Mouse (Mus musculus) midbrain, embryonic 11.5 days (tissue): ENCODE measurements around the gene Sypl2. TPM values are rescaled to one million over a fixed set of nuclear protein-coding genes. Genes with fewer than 3 reads are reported as not detected.

Experiments used
- ATAC-seq: fragments of 200-750 bp; cut with Nextera tagmentation; 2 replicates; pipeline ENCODE4 v1.8.0; 2017; ENCODE audit warnings: moderate TSS enrichment, moderate library complexity; ENCODE audit not compliant: low FRiP score
- DNase-seq: peaks from one replicate; pipeline ENCODE4 v3.0.0; 2015; ENCODE audit warnings: low spot score; ENCODE audit errors: missing footprints
- H3K27ac ChIP-seq: fragments of 300-500 bp; sonication (generic); 2 replicates; pipeline ENCODE4 v1.5.1; 2014; ENCODE audit warnings: low read depth, low read length
- H3K27me3 ChIP-seq: fragments of 300-500 bp; sonication (generic); 2 replicates; pipeline ENCODE4 v1.6.1; 2014; ENCODE audit warnings: mild to moderate bottlenecking, low read length, moderate library complexity, mixed read lengths; ENCODE audit not compliant: control insufficient read depth, insufficient read depth
- H3K36me3 ChIP-seq: fragments of 300-500 bp; sonication (generic); 2 replicates; pipeline ENCODE4 v1.6.1; 2014; ENCODE audit warnings: mild to moderate bottlenecking, low read length, moderate library complexity, mixed read lengths; ENCODE audit not compliant: control insufficient read depth, insufficient read depth
- H3K4me1 ChIP-seq: fragments of 300-500 bp; sonication (generic); 2 replicates; pipeline ENCODE4 v1.6.1; 2014; ENCODE audit warnings: low read length; ENCODE audit not compliant: control insufficient read depth, insufficient read depth
- H3K4me2 ChIP-seq: fragments of 300-500 bp; sonication (generic); 2 replicates; pipeline ENCODE4 v1.6.1; 2014; ENCODE audit warnings: mild to moderate bottlenecking, moderate library complexity
- H3K4me3 ChIP-seq: fragments of 300-500 bp; sonication (generic); 2 replicates; pipeline ENCODE4 v1.5.1; 2014; ENCODE audit warnings: low read depth, low read length
- H3K9ac ChIP-seq: fragments of 300-500 bp; sonication (generic); 2 replicates; pipeline ENCODE4 v1.6.1; 2014; ENCODE audit warnings: low read length
- H3K9me3 ChIP-seq: fragments of 300-500 bp; sonication (generic); 2 replicates; pipeline ENCODE4 v1.6.1; 2016; ENCODE audit warnings: low read length; ENCODE audit not compliant: control insufficient read depth
- WGBS: fragments of 180-500 bp; shearing (Covaris S2); extraction: QIAGEN DNeasy Blood & Tissue Kit; methylation state at CpG from one replicate; pipeline ENCODE4 v1.1.7; 2014; 5-methylcytosine and 5-hydroxymethylcytosine counted together
- polyA plus RNA-seq: library from polyadenylated mRNA; unstranded; fragments of >200 nt; fragmentation: Nextera tagmentation; extraction: Ambion mirVana; gene quantifications from 2 replicates; pipeline ENCODE4 v1.2.1, GENCODE M21; 2014

The Sypl2 gene
- polyA plus RNA-seq, 1 experiment from 2014 or later: 0.93 TPM

DNA sequence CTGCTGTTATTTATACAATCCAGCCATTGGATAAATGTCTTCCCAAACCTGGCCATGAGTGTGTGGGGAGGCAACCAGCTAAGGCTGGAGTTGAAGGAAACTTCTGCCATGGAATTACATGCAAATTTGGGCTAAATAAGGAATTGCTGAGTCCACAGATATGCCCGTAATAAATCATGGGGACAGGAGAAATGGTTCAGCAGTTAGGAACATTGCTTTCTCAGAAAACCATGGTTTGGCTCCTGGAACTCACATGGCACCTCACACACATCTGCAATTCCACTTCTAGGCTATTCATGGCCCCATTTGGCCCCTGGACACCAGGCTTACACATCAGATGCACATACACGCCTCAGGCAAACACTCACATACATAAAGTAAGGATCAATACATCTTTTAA lies 1.1 kb upstream of the Sypl2 start:
- Histone ChIP-seq H3K36me3 (no peaks in the 10 kb centered on the region), H3K4me1 (peaks cover 12% of the 10 kb centered on the region), H3K4me2 (peak overlapping the region; percentile 54; the same call in 1 of the 2 replicates), H3K4me3 (no peak overlapping the region), H3K9ac (no peak overlapping the region; the same call in 1 of the 2 replicates), H3K9me3 (no peaks in the 10 kb centered on the region), H3K27me3 (peaks cover 39% of the 10 kb centered on the region), H3K27ac (no peak overlapping the region)
- 77% methylated on average over 2 of the region's 2 CpGs for WGBS
- ATAC-seq (no peak), DNase-seq (no peak)

DNA sequence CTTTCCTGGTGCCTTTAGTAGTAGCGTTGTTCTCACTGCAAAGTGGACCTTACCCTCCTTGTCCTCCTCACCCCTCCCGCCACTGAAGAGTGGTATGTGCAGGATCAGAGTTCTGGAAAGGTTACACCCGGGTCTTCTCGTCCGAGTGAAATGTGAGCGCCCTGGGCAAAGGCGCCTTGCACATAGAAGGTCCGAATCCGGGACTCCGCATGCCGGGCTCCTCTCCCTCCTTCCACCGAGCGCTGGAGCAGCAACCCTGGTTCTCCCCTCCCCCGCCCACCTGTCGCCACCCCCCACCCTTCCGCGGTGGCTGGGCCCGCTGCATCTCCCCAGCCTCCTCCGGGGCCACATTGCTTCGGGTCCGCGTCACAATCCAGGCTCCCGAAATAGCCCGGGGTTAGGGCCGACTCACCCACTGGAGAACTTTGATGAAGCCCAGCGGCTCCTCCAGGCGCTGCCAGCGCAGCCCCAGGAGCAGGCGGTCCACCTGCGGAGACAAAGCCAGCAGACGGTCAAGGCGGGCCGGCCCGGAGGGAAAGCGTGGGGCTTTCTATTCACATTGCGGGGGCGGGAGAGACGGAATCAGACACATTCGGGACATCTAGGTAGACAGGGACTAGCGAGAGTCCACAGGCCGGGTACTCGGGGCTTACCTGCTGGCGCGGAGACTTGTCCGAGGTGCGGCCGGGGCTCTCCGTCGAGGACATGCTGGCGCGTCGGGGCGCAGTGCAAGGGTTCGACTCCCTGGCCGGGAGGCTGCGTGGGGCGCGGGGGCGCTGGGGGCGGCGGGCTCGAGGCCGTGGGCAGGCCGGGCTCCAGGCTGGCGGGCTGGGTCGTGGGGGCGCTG lies 514 bp downstream of the Sypl2 start:
- peaks cover 12% of the 10 kb centered on the region for H3K4me1 ChIP-seq
- peaks cover 39% of the 10 kb centered on the region for H3K27me3 ChIP-seq
- peak overlapping the region; percentile 36 for H3K4me3 ChIP-seq
- ATAC-seq: peak; percentile 64
- H3K36me3 ChIP-seq: no peaks in the 10 kb centered on the region
- peak overlapping the region; percentile 54 for H3K4me2 ChIP-seq
- H3K9me3 ChIP-seq: no peaks in the 10 kb centered on the region
- 3% methylated on average over 64 of the region's 67 CpGs for WGBS
- peak; percentile 95 for DNase-seq
- H3K9ac ChIP-seq: peak overlapping the region; percentile 57
- H3K27ac ChIP-seq: no peak overlapping the region

DNA sequence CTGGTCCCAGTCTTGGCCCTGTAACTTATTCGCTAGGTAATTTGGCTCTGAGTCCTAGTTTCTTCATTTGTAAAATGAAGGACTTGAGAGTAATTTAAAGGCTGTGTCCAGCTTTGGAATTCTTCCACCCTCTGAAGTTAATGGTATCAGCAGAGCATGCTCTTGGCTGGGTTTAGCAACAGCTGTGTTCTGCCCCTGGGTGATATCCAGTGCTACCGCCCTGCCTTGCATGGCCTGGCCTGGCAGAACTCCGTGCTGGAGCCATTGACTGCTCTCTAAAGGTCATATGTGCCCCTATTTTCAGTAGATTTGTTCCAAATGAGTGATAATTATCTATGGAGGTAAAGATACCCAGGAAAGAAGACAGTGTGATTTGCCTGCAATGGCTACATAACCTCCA lies 5.8 kb downstream of the Sypl2 start:
- Histone ChIP-seq H3K4me1 (no peaks in the 10 kb centered on the region), H3K36me3 (no peaks in the 10 kb centered on the region), H3K9ac (no peak overlapping the region), H3K4me2 (no peak overlapping the region), H3K4me3 (no peak overlapping the region), H3K9me3 (no peaks in the 10 kb centered on the region), H3K27ac (no peak overlapping the region), H3K27me3 (peaks cover 15% of the 10 kb centered on the region)
- no peak for ATAC-seq
- WGBS: 85% methylated on average over 3 of the region's 3 CpGs
- DNase-seq: no peak

DNA sequence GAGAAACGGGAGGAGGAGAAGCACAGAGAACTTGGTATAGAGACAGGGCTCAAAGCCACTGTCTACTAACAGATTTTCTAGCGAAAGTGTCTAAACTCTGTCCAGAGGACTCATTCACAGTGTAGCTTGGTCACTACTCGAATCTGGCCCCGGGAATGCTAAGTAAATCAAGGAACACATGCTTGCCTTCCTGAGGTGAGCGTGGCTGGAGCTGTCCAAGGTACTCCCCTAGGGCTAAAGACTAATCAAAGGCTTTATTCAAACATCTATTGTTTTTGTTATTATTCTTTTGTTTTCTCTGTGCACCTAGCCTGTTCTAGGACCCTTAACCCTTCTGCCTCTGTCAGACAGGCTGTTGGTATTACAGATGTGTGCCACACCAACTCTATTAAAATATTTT lies 11.7 kb downstream of the Sypl2 start:
- no peak for ATAC-seq
- H3K9ac ChIP-seq: no peak overlapping the region
- H3K36me3 ChIP-seq: no peaks in the 10 kb centered on the region
- H3K9me3 ChIP-seq: no peaks in the 10 kb centered on the region
- no peak overlapping the region for H3K27ac ChIP-seq
- DNase-seq: no peak
- no peak overlapping the region for H3K4me2 ChIP-seq
- no peaks in the 10 kb centered on the region for H3K4me1 ChIP-seq
- no peaks in the 10 kb centered on the region for H3K27me3 ChIP-seq
- H3K4me3 ChIP-seq: no peak overlapping the region
- 22% methylated on average over 5 of the region's 5 CpGs for WGBS

DNA sequence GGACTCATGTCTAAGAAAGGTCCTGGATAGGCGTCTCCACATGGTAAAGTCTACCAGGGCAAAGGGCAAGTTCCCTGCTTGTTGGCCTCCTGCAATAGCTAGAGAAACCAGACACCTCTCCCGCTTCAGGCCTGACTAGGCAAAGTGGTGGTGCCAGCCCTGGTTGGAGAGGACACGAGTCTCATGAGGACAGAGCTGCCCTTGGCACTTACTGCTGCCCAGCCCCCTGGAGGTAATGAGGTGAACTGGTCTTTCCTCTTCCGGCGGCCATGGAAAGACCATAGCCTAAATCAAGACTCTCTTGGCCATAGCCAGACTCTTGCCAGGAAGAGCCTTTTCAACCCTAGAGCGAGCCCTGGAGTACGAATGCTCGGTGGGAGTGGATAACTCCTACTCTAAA lies 14.0 kb downstream of the Sypl2 start:
- no peaks in the 10 kb centered on the region for H3K9me3 ChIP-seq
- DNase-seq (no peak), ATAC-seq (no peak)
- no peaks in the 10 kb centered on the region for H3K36me3 ChIP-seq
- 90% methylated on average over 8 of the region's 8 CpGs for WGBS
- H3K27ac ChIP-seq: no peak overlapping the region
- no peak overlapping the region for H3K4me2 ChIP-seq
- H3K27me3 ChIP-seq: no peaks in the 10 kb centered on the region
- H3K4me3 ChIP-seq: no peak overlapping the region
- H3K9ac ChIP-seq: no peak overlapping the region
- H3K4me1 ChIP-seq: peaks cover 11% of the 10 kb centered on the region

DNA sequence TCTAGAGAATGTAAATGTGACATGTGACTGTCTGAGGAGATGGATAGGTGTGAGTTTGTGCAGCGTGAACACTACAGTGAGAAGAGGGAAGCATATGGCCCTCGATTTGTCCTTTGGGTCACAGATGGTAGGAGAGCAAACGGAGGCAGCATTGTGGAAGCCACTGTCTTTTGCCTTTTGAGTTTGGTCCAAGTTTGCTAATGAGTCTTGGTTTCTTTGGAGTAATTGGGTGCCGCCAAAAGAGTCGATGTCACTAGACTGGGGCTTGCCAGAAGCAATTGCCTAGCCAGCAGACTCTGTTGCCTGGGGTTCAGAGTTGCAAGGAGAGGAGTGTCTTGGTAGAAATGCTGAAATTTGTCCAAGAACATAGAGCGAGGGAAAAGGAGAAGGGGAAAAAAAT lies 14.6 kb downstream of the Sypl2 start:
- Histone ChIP-seq H3K4me1 (peaks cover 11% of the 10 kb centered on the region), H3K4me3 (no peak overlapping the region), H3K9me3 (no peaks in the 10 kb centered on the region), H3K9ac (no peak overlapping the region), H3K4me2 (no peak overlapping the region), H3K36me3 (no peaks in the 10 kb centered on the region), H3K27me3 (no peaks in the 10 kb centered on the region), H3K27ac (no peak overlapping the region)
- ATAC-seq (no peak), DNase-seq (no peak)
- WGBS: 90% methylated on average over 6 of the region's 6 CpGs

DNA sequence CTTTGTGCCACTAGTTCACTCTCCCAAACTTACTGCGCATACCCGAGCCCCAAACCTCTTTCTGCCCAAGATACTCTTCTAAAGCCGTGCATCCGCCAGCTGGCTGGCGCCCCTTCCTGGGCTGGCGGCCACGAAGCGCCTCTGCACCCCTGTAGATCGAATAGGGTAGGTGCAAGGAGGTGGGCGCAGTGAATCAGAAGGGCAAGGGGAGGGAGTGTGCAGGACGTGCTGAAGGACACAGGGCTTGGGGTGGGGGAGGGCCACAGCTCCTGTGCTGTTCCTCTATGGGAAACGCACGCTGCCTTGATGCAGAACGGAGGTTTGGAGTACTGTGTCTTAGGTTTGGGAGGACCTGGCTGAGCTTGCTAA lies 15.7 kb downstream of the Sypl2 start, which contains the start of gene Atxn7l2:
TSS of gene Atxn7l2 (minus strand) at position 164 of the 369 bp plus-strand sequence.
- DNase-seq: no peak
- peaks cover 3% of the 10 kb centered on the region for H3K36me3 ChIP-seq
- H3K9me3 ChIP-seq: no peaks in the 10 kb centered on the region
- H3K27ac ChIP-seq: peak within 1 kb of the TSS; percentile 89
- peak within 1 kb of the TSS; percentile 69 for H3K4me2 ChIP-seq
- no peaks in the 10 kb centered on the region for H3K27me3 ChIP-seq
- peaks cover 11% of the 10 kb centered on the region for H3K4me1 ChIP-seq
- H3K9ac ChIP-seq: peak within 1 kb of the TSS; percentile 93
- peak; percentile 89 for ATAC-seq
- H3K4me3 ChIP-seq: peak within 1 kb of the TSS; percentile 61
- 0% methylated on average over 14 of the region's 14 CpGs for WGBS

DNA sequence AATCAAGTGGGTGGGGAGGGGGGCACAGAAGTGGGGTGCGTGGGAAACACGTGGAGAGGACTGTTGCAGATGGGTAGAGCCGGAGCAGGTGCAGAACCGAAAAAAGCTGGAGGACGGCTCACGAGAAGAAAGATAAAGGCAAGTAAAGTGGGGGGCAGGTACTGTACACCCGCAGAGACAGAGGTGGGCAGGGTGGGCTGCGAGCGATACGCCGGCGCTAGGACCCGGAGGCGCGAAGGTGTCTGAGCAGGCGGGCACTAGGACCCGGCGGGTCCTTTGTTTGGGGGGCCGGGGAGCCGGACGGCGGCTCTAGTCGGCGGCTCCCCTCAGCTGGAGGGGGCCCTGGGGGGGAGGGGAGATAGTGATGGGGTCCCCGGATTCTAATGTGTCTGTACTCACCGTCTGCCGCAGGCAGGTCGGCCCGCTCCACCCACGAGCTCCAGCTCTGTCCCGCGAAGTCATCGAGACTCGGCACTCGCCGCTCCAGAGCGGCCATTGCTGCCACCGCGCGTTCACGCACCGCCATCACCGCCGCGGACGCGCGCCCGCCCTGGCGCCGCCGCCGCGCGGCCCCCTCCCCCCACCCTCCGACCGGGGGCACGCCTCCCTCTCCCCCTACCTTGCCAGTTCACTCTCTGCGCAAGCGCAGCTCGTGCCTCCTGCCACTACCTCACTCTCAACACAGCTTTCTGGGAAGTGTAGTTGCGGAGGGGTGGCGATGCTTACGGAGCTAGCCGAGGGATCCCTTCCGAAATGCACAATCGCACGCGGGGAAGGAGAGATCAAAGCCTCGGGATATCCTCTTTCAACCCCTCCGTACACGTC lies 16.3 kb downstream of the Sypl2 start:
- Histone ChIP-seq H3K4me1 (peaks cover 11% of the 10 kb centered on the region), H3K27ac (peak overlapping the region; percentile 89), H3K4me2 (peak overlapping the region; percentile 69), H3K9me3 (no peaks in the 10 kb centered on the region), H3K9ac (peak overlapping the region; percentile 93), H3K27me3 (no peaks in the 10 kb centered on the region), H3K4me3 (peak overlapping the region; percentile 61), H3K36me3 (peaks cover 6% of the 10 kb centered on the region)
- DNase-seq (peak; percentile 100), ATAC-seq (peak; percentile 96)
- under 1% methylated on average over 71 of the region's 72 CpGs for WGBS

DNA sequence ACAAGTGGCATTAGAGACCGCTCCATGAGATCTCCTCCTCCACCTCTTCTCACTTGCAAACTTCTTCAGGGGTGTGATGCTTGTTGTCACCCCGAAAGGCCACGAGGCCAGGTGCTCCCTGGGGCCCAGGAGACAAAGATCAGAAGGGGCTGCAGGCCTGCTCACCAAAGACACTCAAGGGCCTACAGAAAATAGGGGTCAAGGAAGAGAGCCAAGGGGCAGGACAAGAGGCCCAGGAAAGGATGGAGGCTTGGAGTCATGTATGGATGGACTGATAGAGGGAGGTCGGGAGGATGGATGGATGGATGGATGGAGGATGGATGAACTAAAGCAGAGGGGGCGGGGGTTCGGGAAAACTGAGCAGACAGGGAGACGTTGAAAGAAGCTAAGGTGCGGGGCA lies 16.9 kb downstream of the Sypl2 start:
- 9% methylated on average over 8 of the region's 8 CpGs for WGBS
- H3K27ac ChIP-seq: peak overlapping the region; percentile 18; the same call in 1 of the 2 replicates
- DNase-seq (peak; percentile 93), ATAC-seq (peak; percentile 20)
- peak overlapping the region; percentile 69 for H3K4me2 ChIP-seq
- H3K4me1 ChIP-seq: peaks cover 11% of the 10 kb centered on the region
- H3K9ac ChIP-seq: peak overlapping the region; percentile 93
- H3K36me3 ChIP-seq: peaks cover 7% of the 10 kb centered on the region
- H3K4me3 ChIP-seq: peak overlapping the region; percentile 61
- no peaks in the 10 kb centered on the region for H3K9me3 ChIP-seq
- H3K27me3 ChIP-seq: no peaks in the 10 kb centered on the region
